Mouse (Mus musculus) left cerebral cortex, adult 2 months (tissue): Measurements from ENCODE around the gene Gm525. TPM values are rescaled to one million over a fixed set of nuclear protein-coding genes. Genes with fewer than 3 reads are reported as not detected.
"Not testable (repeated sequence)": the region's sequence is repeated elsewhere in the genome, so short reads cannot be mapped to it uniquely, and the experiment has no call there.

Experiments used
- DNase-seq, 2 experiments: peaks; one replicate each; pipeline ENCODE4 v3.0.0; 2021 to 2022; ENCODE audit warnings: low spot score in 2 of 2, mixed read lengths in 1 of 2; ENCODE audit errors: extremely low spot score in 1 of 2
- H3K27ac ChIP-seq: fragments of 200-600 bp; 2 replicates; pipeline ENCODE4 v1.8.1; 2022
- H3K4me3 ChIP-seq: fragments of 200-600 bp; 2 replicates; pipeline ENCODE4 v1.8.1; 2022
- CTCF ChIP-seq: fragments of 200-600 bp; IDR thresholded peaks from 2 replicates; pipeline ENCODE4 v1.8.1; 2022; ENCODE audit warnings: antibody characterized with exemption, mild to moderate bottlenecking, moderate library complexity
- intact Hi-C: fragments of 180-260 bp; cut with DNase I; formaldehyde crosslinking; loops from one replicate; pipeline ENCODE4 v1.15.1; 2025
- total RNA-seq, 2 experiments: library from RNA; stranded (reverse); gene quantifications; 2 replicates each; pipeline ENCODE4 v1.2.3; 2021

Gene Gm525
- total RNA-seq, 2 experiments from 2014 or later, result 0.95 TPM; not detected in 1

DNA sequence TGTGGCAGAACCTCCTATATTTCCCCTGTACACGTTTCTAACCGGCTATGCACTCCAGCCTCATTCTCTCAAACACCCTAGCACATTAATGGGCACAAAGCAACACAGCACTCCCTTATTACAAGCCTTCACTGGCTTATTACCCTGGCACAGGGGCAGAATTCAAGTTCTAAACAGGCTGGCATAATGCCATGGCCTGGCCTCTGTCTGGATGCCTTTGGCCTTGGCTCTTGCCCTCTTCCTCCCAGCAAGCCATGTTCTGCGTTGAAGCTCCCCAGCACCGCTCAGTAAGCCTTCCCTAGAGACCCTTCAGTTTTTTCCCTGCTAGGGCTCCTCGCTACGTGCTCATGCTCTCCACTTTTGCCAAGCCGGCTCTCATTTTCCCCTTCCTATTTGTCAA is 30.6 kb upstream of the Gm525 start:
- intact Hi-C loops, result no loop called here
- no peak for TF ChIP-seq CTCF
- no peak for DNase-seq
- Histone ChIP-seq H3K4me3 (no peak overlapping the region), H3K27ac (no peak overlapping the region)

DNA sequence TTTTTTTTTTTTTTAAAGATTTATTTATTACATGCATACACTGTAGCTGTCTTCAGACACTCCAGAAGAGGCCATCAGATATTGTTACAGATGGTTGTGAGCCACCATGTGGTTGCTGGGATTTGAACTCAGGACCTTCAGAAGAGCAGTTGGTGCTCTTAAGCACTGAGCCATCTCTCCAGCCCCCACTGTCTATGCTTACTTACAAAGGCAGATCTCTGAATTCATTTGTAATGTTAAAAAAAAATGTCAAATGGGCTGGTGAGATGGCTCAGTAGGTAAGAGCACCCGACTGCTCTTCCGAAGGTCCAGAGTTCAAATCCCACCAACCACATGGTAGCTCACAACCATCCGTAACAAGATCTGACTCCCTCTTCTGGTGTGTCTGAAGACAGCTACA is 28.1 kb upstream of the Gm525 start:
- intact Hi-C loops, H3K27ac ChIP-seq, H3K4me3 ChIP-seq, DNase-seq: not testable (repeated sequence)

- intact Hi-C loops, result no loop called here
- Histone ChIP-seq H3K27ac (no peak overlapping the region), H3K4me3 (no peak overlapping the region)
- no peak for DNase-seq
- TF ChIP-seq CTCF, result no peak
These were observed 27.6 kb upstream of the Gm525 start for GRCm38 (mm10) chr11:89046021-89046420.

DNA sequence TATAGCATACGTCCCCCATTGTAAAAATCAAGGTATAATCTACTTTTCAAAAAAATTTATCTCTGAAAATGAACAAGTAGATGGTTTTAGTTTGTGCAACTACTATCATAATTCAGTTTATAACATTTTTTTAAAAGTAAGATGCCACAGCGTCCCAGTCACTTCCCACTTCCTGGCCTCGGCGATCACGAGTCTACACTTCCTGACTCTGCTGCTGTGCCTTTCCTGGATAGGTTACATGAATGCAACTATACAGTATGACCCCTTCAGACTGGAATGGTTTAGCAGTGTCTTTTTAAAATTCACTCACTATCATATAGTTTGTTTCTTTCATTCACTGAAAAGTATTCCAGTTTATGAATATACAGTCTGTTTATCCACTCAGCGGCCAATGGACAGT is 21.9 kb upstream of the Gm525 start:
- TF ChIP-seq CTCF, result no peak
- DNase-seq, result no peak
- no peak overlapping the region for H3K27ac ChIP-seq
- intact Hi-C loops, result no loop called here
- no peak overlapping the region for H3K4me3 ChIP-seq

DNA sequence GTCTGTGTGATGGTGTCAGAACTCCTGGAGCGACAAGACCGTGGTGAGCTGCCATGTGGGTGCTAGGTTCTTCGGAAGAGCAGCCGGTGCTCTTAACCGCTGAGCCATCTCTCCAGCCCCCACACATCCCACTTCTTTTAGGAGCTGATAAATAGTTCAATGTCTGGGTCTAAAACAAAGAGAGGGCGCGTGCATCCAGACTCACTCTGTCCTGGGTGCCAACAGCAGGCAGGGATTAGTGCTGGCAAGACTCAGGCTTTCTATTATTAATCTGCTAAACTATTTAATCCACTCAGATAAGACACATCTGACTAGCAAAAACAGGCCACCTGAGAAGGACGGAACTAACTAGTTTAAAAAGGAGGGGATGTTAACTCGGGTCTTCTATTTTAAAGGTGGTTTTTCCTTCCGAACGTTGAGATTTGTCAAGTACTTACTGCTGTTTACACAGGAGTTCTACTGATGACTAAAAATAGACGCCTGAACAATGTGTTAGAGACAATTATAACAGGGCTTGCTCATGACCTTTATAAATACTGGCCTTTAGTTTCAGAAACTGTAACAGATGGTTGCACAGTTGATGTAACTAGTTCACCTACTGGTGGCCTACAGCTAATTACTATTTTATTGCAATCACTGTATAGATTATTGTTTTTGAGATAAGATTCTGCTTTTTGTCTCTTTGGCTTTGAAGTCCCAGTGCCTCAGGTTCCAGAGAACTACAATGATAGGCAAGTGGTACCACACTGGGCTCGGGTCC is 17.5 kb upstream of the Gm525 start:
- intact Hi-C loops, result no loop called here
- DNase-seq, result no peak
- no peak for TF ChIP-seq CTCF
- H3K4me3 ChIP-seq, result 0 out of 2 replicates have a peak overlapping the region, but pooled peaks have one; percentile 2
- no peak overlapping the region for H3K27ac ChIP-seq

DNA sequence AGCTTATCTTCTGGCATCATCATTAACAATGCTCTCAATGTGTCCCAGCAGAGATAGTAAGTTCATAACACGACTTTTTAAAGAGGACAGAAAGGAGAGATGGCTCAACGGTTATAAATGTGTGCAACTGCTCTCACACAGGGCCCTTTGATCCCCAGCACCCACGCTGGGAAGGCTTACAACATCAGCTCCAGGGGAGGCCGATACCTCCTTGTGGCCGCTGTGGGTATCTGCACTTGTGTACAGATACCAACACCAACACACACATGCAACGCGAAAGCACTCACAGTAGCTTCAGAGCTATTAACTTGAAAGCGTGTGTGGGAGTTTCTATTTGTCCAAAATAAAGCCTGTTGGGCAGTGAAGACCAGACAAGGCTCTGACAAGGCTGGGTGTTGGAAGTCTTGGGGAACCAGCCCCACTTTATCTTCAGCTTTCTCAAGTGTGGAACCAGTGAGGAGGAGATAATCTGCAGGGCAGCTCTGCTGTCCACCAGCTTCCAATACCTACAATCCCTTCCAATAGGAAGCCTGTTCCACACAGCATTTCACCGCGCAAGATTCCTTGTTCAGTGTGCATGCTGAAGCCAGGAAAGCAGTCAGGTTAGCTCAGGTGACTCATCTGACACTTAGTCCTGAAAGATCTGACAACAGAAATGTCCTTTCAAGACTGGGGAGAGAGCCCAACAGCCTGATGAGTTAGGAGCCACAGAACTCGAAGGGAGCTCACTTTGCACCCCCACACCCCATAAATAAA is 14.9 kb upstream of the Gm525 start:
- DNase-seq, result no peak
- intact Hi-C loops, result no loop called here
- TF ChIP-seq CTCF, result peak; percentile 51
- Histone ChIP-seq H3K4me3 (peak overlapping the region; percentile 89), H3K27ac (no peak overlapping the region)

- Histone ChIP-seq H3K4me3 (peak overlapping the region; percentile 89), H3K27ac (peak overlapping the region; percentile 92)
- DNase-seq, result peak; percentile 40 to 56
- TF ChIP-seq CTCF, result no peak
- intact Hi-C loops, result no loop called here
These were observed 13.7 kb upstream of the Gm525 start for GRCm38 (mm10) chr11:89059919-89060422.

GRCm38 (mm10) chr11:89060423-89061089 is 13.1 kb upstream of the Gm525 start:
- Histone ChIP-seq H3K4me3 (peak overlapping the region; percentile 89), H3K27ac (peak overlapping the region; percentile 92)
- peak; percentile 88 to 90 for DNase-seq
- TF ChIP-seq CTCF, result no peak
- intact Hi-C loops, result no loop called here

- Histone ChIP-seq H3K4me3 (no peak overlapping the region; the same call in 1 of the 2 replicates), H3K27ac (no peak overlapping the region)
- no peak for DNase-seq
- TF ChIP-seq CTCF, result no peak
- intact Hi-C loops, result no loop called here
These were observed 12.3 kb upstream of the Gm525 start for GRCm38 (mm10) chr11:89061362-89061761.

- no peak overlapping the region for H3K4me3 ChIP-seq
- DNase-seq, result no peak
- no peak overlapping the region for H3K27ac ChIP-seq
- no peak for TF ChIP-seq CTCF
- intact Hi-C loops, result no loop called here
These were observed 9.3 kb upstream of the Gm525 start for GRCm38 (mm10) chr11:89064312-89064711.

GRCm38 (mm10) chr11:89065297-89065696 is 8.3 kb upstream of the Gm525 start:
- Histone ChIP-seq H3K27ac (no peak overlapping the region), H3K4me3 (no peak overlapping the region)
- TF ChIP-seq CTCF, result peak; percentile 46
- DNase-seq, result no peak
- intact Hi-C loops, result no loop called here

- intact Hi-C loops, result no loop called here
- TF ChIP-seq CTCF, result no peak
- no peak overlapping the region for H3K4me3 ChIP-seq
- H3K27ac ChIP-seq, result no peak overlapping the region
- DNase-seq, result no peak
These were observed 7.5 kb upstream of the Gm525 start for GRCm38 (mm10) chr11:89066126-89066525.
